Mouse (Mus musculus) kidney, adult 10 weeks (tissue): ENCODE data around the gene Olfr733. TPM values are rescaled to one million over a fixed set of nuclear protein-coding genes. Genes with fewer than 3 reads are reported as not detected.

Experiments
- polyA plus RNA-seq: library from polyadenylated mRNA; stranded (reverse); fragments of 350-450 nt; fragmentation: Illumina TruSeq; extraction: RNeasy Lipid Tissue Mini Kit (QIAGEN cat#74804); gene quantifications from one replicate; pipeline ENCODE4 v1.2.3, GENCODE M21; 2014; ENCODE audit warnings: low read depth, low replicate concordance

The Olfr733 gene
- polyA plus RNA-seq: not detected

DNA sequence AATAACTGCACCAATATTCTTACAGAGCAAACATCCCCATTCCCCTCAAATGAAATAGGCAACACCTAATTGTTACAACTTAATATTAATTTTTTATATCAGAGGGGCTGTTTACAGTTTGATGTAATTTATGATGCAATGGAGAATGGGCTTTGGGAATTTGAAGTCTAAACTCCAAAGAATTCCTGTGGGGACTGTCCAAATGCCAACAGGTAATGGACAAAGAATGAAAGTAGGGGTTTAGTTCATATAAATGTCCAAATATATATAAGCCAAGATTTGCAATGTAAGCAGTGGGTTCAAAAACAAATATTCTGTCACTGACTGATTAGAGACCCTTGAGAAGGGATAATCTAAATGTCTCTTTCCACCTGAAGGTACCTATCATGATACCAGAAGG is at the start of gene Olfr733:
TSS of gene Olfr733 (minus strand) at position 101 of the 400 bp plus-strand sequence.

DNA sequence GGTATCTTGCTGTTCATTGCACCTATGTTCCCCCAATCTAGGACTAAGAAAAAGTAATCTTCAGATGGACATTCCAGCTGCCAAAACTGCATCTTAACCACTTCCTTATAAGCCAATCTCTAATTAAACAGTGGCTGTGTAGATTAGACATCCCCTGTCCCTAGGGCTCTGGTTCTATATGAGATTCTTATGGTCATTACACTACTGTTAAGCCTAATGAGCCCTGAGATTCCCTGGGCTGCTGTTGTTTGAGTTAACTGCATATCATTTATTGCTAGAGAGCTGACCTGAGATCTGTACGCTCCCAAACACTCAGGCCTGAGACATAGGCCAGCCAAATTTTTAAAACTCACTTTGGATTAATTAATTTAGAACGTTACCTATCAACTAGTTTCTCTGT is 47.5 kb upstream of the Olfr733 start, which contains the start of gene Olfr735:
TSS of gene Olfr735 (minus strand) at position 77 of the 400 bp plus-strand sequence.

DNA sequence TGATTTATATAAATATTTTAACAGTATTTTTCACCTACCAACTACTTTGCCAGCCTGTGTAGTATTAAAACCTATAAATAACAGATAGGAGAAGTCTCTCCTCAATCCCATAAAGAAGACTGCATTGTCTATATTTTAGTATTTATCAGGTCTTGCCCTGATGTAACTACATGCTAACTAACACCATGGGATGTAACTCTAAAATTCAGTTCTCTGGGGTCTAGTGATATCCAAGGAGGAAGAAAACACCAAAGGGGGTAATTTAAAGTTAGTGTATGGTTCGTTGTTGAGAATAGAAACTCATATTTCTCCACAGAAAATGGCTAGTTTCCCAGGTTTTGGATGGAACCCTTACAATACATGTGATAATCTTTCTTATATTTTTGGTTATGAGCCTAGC is 25.3 kb upstream of the Olfr733 start, which contains the start of gene Olfr734:
TSS of gene Olfr734 (minus strand) at position 101 of the 400 bp plus-strand sequence.

DNA sequence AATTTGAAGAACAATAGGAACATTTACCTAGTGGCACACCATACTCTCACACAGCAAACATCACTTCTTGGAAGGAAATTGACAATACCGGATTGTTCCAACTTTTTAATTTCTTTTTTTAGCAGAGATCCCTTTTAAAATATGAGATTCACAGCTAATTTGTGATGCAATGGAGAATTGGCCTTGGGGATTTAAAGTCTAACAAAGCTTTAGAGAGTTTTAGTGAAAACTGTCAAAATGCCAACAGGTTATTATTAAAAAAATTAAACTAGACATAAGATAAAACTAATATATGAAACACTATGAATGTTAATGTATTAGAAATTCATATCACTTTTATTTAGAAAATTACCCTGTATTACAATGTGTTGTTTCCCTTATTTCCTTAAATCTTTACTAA is 17.2 kb downstream of the Olfr733 start, which contains the start of gene Olfr732:
TSS of gene Olfr732 (minus strand) at position 101 of the 400 bp plus-strand sequence.

Other genes starting within 250 kb of the Olfr733 start
- not detected for gene Olfr726, start 210.6 kb downstream of the Olfr733 start, polyA plus RNA-seq
- gene Olfr727, start 178.3 kb downstream of the Olfr733 start, polyA plus RNA-seq: not detected
- not detected for gene Olfr728, start 158.8 kb downstream of the Olfr733 start, polyA plus RNA-seq
- gene Olfr729, start 148.6 kb downstream of the Olfr733 start, polyA plus RNA-seq: not detected
- not detected for gene Olfr730, start 113.3 kb downstream of the Olfr733 start, polyA plus RNA-seq
- gene Olfr731, start 59.7 kb downstream of the Olfr733 start, polyA plus RNA-seq: not detected
- not detected for gene Olfr732, start 17.3 kb downstream of the Olfr733 start, polyA plus RNA-seq
- gene Olfr734, start 25.2 kb upstream of the Olfr733 start, polyA plus RNA-seq: not detected
- not detected for gene Olfr735, start 47.4 kb upstream of the Olfr733 start, polyA plus RNA-seq
- gene Tlr11, start 56.4 kb upstream of the Olfr733 start, polyA plus RNA-seq: 0.24 TPM
- not detected for gene Olfr736, start 79.6 kb upstream of the Olfr733 start, polyA plus RNA-seq
- not detected for gene Olfr738, start 106.0 kb upstream of the Olfr733 start, polyA plus RNA-seq
- not detected for gene Olfr739, start 117.1 kb upstream of the Olfr733 start, polyA plus RNA-seq
- gene Olfr740, start 144.0 kb upstream of the Olfr733 start, polyA plus RNA-seq: not detected
- not detected for gene Olfr741, start 171.2 kb upstream of the Olfr733 start, polyA plus RNA-seq
- not detected for gene Olfr742, start 202.1 kb upstream of the Olfr733 start, polyA plus RNA-seq
- not detected for gene Olfr743, start 220.3 kb upstream of the Olfr733 start, polyA plus RNA-seq